Mouse (Mus musculus): ENCODE data around the gene Elp1. TPM values are rescaled to one million over a fixed set of nuclear protein-coding genes. Genes with fewer than 3 reads are reported as not detected.

Gene Elp1
- polyA plus RNA-seq, 1 experiment from 2014 or later: 25.5 TPM

DNA sequence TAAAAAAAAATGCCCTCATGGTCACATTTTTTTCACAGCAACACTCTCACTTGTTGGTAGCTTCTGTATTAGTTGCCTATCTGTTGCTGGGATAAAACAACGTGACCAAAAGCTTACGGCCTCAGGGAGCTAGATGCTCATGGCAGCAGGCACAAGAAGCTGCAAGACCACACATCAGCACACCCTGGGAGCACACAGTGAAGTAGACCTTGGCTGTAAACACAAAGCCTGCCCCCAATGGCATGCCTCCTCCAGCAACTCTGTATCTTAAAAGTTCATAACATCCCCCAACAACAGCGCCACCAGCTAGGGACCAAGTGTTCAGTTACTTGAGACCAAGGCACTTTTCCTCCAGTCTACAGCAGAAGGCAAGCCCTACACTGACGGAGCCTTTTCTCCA lies 6.9 kb upstream of the Elp1 start:
- Histone ChIP-seq H3K4me3 (ENCODE audit: low read length) (no peak overlapping the region), H3K4me2 (ENCODE audit: low read depth, low read length) (no peak overlapping the region), H3K9me3 (ENCODE audit: control insufficient read depth, low read length) (no peaks in the 10 kb centered on the region), H3K27ac (ENCODE audit: low read length) (no peak overlapping the region), H3K4me1 (ENCODE audit: control insufficient read depth, insufficient read depth, low read length) (no peaks in the 10 kb centered on the region), H3K36me3 (ENCODE audit: control insufficient read depth, insufficient read depth, low read length) (no peaks in the 10 kb centered on the region), H3K9ac (ENCODE audit: low read depth, low read length) (no peak overlapping the region), H3K27me3 (replicated peaks; ENCODE audit: control insufficient read depth, insufficient read depth, low read length) (no peaks in the 10 kb centered on the region)
- WGBS: 66% methylated on average over 4 of the region's 4 CpGs
- no peak for ATAC-seq

DNA sequence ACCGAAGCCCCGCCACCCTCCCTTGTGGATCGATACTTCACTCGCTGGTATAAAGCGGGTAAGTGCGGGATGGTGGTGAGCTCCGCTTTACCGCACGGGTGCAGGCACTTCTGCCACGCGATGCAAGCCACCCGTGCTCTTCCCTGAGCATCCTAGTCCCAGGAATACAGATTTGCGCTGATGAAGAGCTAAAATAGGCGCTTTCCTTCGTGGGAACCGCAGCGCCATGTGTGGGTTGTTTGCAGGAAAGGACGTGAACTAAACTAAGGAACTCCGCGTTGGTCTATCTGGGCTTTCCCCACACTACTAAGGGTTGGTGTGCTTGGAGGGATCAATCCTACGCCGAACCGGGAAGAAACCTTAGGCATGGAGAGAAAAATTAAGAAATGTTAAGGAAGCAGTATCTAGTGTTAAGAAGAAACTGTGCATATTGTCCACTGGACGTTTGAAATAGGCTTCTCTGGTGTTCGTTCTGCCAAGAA lies 579 bp upstream of the Elp1 start:
- Histone ChIP-seq H3K4me3 (ENCODE audit: low read length) (peak overlapping the region; percentile 96), H3K4me2 (ENCODE audit: low read depth, low read length) (peak overlapping the region; percentile 84), H3K9ac (ENCODE audit: low read depth, low read length) (peak overlapping the region; percentile 90), H3K27me3 (replicated peaks; ENCODE audit: control insufficient read depth, insufficient read depth, low read length) (no peaks in the 10 kb centered on the region), H3K9me3 (ENCODE audit: control insufficient read depth, low read length) (no peaks in the 10 kb centered on the region), H3K27ac (ENCODE audit: low read length) (no peak overlapping the region; the same call in 1 of the 2 replicates), H3K4me1 (ENCODE audit: control insufficient read depth, insufficient read depth, low read length) (peaks cover 16% of the 10 kb centered on the region), H3K36me3 (ENCODE audit: control insufficient read depth, insufficient read depth, low read length) (peaks cover 2% of the 10 kb centered on the region)
- ATAC-seq: peak; percentile 47
- 2% methylated on average over 25 of the region's 25 CpGs for WGBS

DNA sequence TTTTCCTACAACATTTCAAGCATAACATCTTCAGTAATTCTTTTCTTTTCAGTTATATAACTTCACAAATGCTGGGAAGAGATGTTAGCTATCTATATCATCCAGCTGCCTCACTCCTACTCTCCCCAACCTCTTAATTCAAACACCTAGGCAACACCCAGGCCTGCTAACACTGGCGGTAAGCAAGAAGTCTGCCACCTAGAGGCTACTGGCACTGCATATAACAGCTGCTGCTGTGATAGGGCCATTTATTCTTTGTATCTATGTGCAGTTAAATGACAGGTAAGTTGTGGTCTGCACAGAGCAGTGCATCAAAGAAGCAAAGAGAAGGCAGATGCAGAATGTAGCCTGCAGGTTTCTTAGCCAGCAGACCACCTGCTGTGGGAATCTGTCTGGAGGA lies 10.8 kb downstream of the Elp1 start:
- Histone ChIP-seq H3K4me3 (ENCODE audit: low read length) (no peak overlapping the region), H3K9ac (ENCODE audit: low read depth, low read length) (no peak overlapping the region), H3K27ac (ENCODE audit: low read length) (no peak overlapping the region), H3K9me3 (ENCODE audit: control insufficient read depth, low read length) (no peaks in the 10 kb centered on the region), H3K36me3 (ENCODE audit: control insufficient read depth, insufficient read depth, low read length) (peaks cover 24% of the 10 kb centered on the region), H3K4me2 (ENCODE audit: low read depth, low read length) (no peak overlapping the region), H3K4me1 (ENCODE audit: control insufficient read depth, insufficient read depth, low read length) (no peaks in the 10 kb centered on the region), H3K27me3 (replicated peaks; ENCODE audit: control insufficient read depth, insufficient read depth, low read length) (no peaks in the 10 kb centered on the region)
- ATAC-seq: no peak
- 36% methylated on average over 1 of the region's 1 CpGs for WGBS

DNA sequence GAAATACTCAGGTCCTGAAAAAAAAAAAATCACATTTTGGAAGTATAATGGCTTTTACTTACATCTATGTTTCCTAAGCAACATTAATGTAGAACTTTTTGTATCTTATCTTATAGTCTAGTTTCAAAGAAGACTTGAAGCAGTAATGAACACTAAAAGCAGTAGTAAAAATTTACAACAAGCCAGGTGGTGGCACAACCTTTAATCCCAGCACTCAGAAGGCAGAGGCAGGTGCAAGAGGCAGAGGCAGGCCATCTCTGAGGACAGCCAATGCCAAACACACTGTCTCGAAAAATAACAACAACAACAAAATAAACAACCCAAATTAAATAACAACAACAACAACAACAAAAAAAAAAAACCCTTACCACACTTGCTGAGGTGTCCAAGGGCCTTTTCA lies 31.1 kb downstream of the Elp1 start:
- Histone ChIP-seq H3K4me2 (ENCODE audit: low read depth, low read length) (no peak overlapping the region), H3K4me3 (ENCODE audit: low read length) (no peak overlapping the region), H3K27me3 (replicated peaks; ENCODE audit: control insufficient read depth, insufficient read depth, low read length) (no peaks in the 10 kb centered on the region), H3K27ac (ENCODE audit: low read length) (no peak overlapping the region), H3K4me1 (ENCODE audit: control insufficient read depth, insufficient read depth, low read length) (no peaks in the 10 kb centered on the region), H3K9me3 (ENCODE audit: control insufficient read depth, low read length) (no peaks in the 10 kb centered on the region), H3K36me3 (ENCODE audit: control insufficient read depth, insufficient read depth, low read length) (peaks cover 17% of the 10 kb centered on the region), H3K9ac (ENCODE audit: low read depth, low read length) (no peak overlapping the region)
- 74% methylated on average over 1 of the region's 1 CpGs for WGBS
- peak; percentile 59 for ATAC-seq

DNA sequence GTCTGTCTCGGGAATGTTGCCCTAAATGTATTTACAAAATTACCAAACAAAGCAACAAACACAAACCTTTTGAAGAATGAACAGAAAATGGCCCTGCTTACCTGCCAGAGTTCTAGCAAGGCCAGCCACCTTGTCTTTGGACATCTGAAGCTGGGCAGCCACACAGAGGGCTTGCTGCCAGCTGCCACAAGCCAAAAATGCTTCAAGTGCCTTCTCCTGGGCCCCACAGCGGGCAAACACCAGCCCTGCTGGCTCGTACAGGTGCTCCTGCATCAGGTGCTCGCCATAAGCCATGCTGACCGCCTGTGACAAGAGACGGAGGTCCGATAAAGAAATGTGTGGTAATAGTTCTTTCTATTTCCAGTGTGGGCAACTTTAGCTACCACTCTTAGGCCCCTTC lies 33.2 kb downstream of the Elp1 start:
- Histone ChIP-seq H3K4me1 (ENCODE audit: control insufficient read depth, insufficient read depth, low read length) (no peaks in the 10 kb centered on the region), H3K9me3 (ENCODE audit: control insufficient read depth, low read length) (no peaks in the 10 kb centered on the region), H3K27me3 (replicated peaks; ENCODE audit: control insufficient read depth, insufficient read depth, low read length) (no peaks in the 10 kb centered on the region), H3K9ac (ENCODE audit: low read depth, low read length) (no peak overlapping the region), H3K36me3 (ENCODE audit: control insufficient read depth, insufficient read depth, low read length) (peaks cover 17% of the 10 kb centered on the region), H3K4me2 (ENCODE audit: low read depth, low read length) (no peak overlapping the region), H3K4me3 (ENCODE audit: low read length) (no peak overlapping the region), H3K27ac (ENCODE audit: low read length) (no peak overlapping the region)
- WGBS: 91% methylated on average over 7 of the region's 7 CpGs
- no peak for ATAC-seq

DNA sequence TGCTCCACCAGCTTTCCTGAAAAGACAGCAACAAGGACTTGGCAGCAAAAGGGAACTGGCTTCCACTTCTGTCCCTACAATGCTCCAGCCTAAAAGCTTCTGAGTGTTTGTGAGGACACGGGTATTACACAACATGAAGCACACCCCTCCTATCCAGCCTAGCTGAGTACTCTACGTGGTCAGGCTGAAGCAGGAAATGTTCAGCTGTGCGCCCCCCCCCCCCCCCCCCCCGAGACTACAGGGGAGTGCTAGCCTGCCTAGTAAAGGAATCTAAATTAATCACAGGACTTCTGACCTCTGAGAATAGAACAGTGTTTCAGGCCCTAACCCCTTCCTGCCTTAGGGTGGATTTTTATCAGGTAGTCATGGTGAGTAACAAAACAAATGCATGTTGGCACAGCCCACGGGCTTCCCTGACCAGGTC lies 34.3 kb downstream of the Elp1 start:
- 61% methylated on average over 5 of the region's 5 CpGs for WGBS
- Histone ChIP-seq H3K4me3 (ENCODE audit: low read length) (no peak overlapping the region), H3K4me1 (ENCODE audit: control insufficient read depth, insufficient read depth, low read length) (no peaks in the 10 kb centered on the region), H3K27ac (ENCODE audit: low read length) (no peak overlapping the region), H3K4me2 (ENCODE audit: low read depth, low read length) (no peak overlapping the region), H3K27me3 (replicated peaks; ENCODE audit: control insufficient read depth, insufficient read depth, low read length) (no peaks in the 10 kb centered on the region), H3K36me3 (ENCODE audit: control insufficient read depth, insufficient read depth, low read length) (peaks cover 14% of the 10 kb centered on the region), H3K9ac (ENCODE audit: low read depth, low read length) (no peak overlapping the region), H3K9me3 (ENCODE audit: control insufficient read depth, low read length) (no peaks in the 10 kb centered on the region)
- ATAC-seq: peak; percentile 73

DNA sequence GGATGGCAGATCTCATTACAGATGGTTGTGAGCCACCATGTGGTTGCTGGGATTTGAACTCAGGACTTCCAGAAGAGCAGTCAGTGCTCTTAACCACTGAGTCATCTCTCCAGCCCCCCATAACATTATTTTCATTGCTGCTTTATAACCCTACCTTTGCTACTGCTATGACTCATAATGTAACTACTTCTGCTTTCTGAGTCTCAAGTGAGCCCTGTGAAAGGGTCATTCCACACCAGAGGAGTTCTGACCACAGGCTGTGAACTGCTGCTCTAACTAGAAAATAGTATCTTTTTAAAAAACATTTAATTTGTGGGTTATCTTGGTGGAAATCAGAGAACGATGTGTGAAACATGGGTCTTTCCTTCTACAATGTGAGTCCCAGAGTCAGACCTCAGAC lies 44.4 kb downstream of the Elp1 start:
- no peak overlapping the region for H3K4me3 ChIP-seq (ENCODE audit: low read length)
- H3K27ac ChIP-seq (ENCODE audit: low read length): no peak overlapping the region
- H3K9ac ChIP-seq (ENCODE audit: low read depth, low read length): no peak overlapping the region
- WGBS: 95% methylated on average over 1 of the region's 1 CpGs
- no peak overlapping the region for H3K4me2 ChIP-seq (ENCODE audit: low read depth, low read length)
- H3K27me3 ChIP-seq (replicated peaks; ENCODE audit: control insufficient read depth, insufficient read depth, low read length): no peaks in the 10 kb centered on the region
- no peak for ATAC-seq
- H3K9me3 ChIP-seq (ENCODE audit: control insufficient read depth, low read length): no peaks in the 10 kb centered on the region
- H3K36me3 ChIP-seq (ENCODE audit: control insufficient read depth, insufficient read depth, low read length): peaks cover 21% of the 10 kb centered on the region; the same call in 1 of the 2 replicates
- no peaks in the 10 kb centered on the region for H3K4me1 ChIP-seq (ENCODE audit: control insufficient read depth, insufficient read depth, low read length)

DNA sequence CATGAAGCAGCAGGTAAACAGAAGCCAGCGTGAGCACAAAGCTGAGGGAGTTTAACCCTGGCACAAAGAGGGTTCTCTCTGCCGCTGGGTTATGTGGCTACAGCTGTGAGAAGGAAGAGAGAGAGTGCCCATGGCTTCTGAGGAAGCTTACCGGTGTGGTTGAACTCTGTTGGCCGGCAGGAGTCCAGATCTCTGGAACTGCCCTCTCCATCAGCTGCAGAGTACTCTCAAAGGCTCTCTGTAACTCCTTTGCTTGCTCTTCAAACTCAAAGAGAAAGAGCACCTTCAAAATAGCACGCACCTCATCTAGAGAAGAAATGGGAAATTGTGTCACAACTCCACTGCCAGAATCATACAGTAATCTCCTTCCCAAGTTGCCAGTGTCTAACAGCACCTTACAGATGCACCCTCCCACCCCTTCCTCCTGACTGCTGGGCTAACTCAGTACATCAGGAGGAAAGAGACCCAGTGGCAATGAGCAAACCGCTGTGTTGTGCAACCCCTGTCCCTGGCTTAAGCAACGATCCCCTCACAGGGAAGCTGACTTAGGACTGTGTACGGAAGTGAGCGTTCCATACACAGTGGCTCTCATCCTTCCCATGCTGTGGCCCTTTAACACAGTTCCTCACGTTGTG lies 45.0 kb downstream of the Elp1 start:
- Histone ChIP-seq H3K4me1 (ENCODE audit: control insufficient read depth, insufficient read depth, low read length) (no peaks in the 10 kb centered on the region), H3K9ac (ENCODE audit: low read depth, low read length) (no peak overlapping the region), H3K4me2 (ENCODE audit: low read depth, low read length) (no peak overlapping the region), H3K27ac (ENCODE audit: low read length) (no peak overlapping the region), H3K4me3 (ENCODE audit: low read length) (no peak overlapping the region), H3K27me3 (replicated peaks; ENCODE audit: control insufficient read depth, insufficient read depth, low read length) (no peaks in the 10 kb centered on the region), H3K9me3 (ENCODE audit: control insufficient read depth, low read length) (no peaks in the 10 kb centered on the region), H3K36me3 (ENCODE audit: control insufficient read depth, insufficient read depth, low read length) (peaks cover 18% of the 10 kb centered on the region; the same call in 1 of the 2 replicates)
- 91% methylated on average over 10 of the region's 10 CpGs for WGBS
- no peak for ATAC-seq

DNA sequence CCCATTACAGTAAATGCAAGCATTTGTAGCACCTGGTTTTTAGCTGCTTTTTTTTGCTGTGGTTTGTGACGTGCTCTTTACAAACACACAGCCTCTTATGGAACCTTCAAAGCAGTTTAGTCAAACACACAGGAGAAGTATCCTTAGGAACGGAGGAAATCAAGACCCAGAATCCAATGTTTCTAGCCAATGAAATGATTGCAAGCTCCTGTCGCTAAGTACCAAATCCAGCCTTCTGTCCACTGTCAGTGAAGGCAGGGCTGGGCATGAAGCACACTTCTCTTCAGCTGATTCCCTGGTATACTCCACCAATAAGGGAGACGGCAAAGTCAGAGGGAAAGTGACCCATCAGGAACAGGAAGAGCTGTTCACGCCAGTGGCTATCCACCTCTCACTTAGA lies 46.1 kb downstream of the Elp1 start:
- Histone ChIP-seq H3K9ac (ENCODE audit: low read depth, low read length) (no peak overlapping the region), H3K4me2 (ENCODE audit: low read depth, low read length) (no peak overlapping the region), H3K27ac (ENCODE audit: low read length) (no peak overlapping the region), H3K36me3 (ENCODE audit: control insufficient read depth, insufficient read depth, low read length) (peaks cover 24% of the 10 kb centered on the region; the same call in 1 of the 2 replicates), H3K9me3 (ENCODE audit: control insufficient read depth, low read length) (no peaks in the 10 kb centered on the region), H3K4me3 (ENCODE audit: low read length) (no peak overlapping the region), H3K4me1 (ENCODE audit: control insufficient read depth, insufficient read depth, low read length) (no peaks in the 10 kb centered on the region), H3K27me3 (replicated peaks; ENCODE audit: control insufficient read depth, insufficient read depth, low read length) (no peaks in the 10 kb centered on the region)
- 89% methylated on average over 5 of the region's 5 CpGs for WGBS
- ATAC-seq: no peak

DNA sequence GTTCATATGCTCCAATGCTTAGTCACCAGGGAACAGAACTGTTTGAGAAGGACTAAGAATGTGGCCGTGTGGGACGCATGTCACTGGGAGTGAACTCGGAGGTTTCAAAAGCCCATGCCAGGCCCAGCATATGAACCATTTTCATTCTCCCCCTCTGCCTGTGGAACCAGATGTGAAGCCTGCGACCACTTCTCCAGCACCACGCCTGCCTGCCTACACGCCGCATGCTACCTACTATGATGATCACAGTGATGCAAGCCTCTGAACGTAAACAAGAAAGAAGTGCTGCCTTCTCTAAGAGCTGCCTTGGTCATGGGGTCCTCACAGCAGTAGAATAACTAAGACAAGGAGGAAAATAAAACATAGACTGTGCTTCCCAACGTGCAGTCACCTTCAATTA lies 54.7 kb downstream of the Elp1 start:
- Histone ChIP-seq H3K9ac (ENCODE audit: low read depth, low read length) (no peak overlapping the region), H3K4me2 (ENCODE audit: low read depth, low read length) (no peak overlapping the region), H3K4me1 (ENCODE audit: control insufficient read depth, insufficient read depth, low read length) (no peaks in the 10 kb centered on the region), H3K27me3 (replicated peaks; ENCODE audit: control insufficient read depth, insufficient read depth, low read length) (no peaks in the 10 kb centered on the region), H3K27ac (ENCODE audit: low read length) (no peak overlapping the region), H3K4me3 (ENCODE audit: low read length) (no peak overlapping the region), H3K36me3 (ENCODE audit: control insufficient read depth, insufficient read depth, low read length) (peaks cover 7% of the 10 kb centered on the region; the same call in 1 of the 2 replicates), H3K9me3 (ENCODE audit: control insufficient read depth, low read length) (no peaks in the 10 kb centered on the region)
- no peak for ATAC-seq
- 96% methylated on average over 9 of the region's 9 CpGs for WGBS

Measured in intestine, embryonic 16.5 days (tissue).